Mouse (Mus musculus) T-cell, adult 2 months (primary cell): ENCODE data around the gene Spn.

Experiments used
- DNase-seq: peaks from one replicate; pipeline ENCODE4 v3.0.0; 2022; ENCODE audit warnings: low spot score

The Spn gene

GRCm38 (mm10) chr7:127137262-127138017 lies at the start of gene Spn:
Gene Spn, minus strand, starts transcription at chr7:127137823.
- DNase-seq = peak; percentile 80

DNA sequence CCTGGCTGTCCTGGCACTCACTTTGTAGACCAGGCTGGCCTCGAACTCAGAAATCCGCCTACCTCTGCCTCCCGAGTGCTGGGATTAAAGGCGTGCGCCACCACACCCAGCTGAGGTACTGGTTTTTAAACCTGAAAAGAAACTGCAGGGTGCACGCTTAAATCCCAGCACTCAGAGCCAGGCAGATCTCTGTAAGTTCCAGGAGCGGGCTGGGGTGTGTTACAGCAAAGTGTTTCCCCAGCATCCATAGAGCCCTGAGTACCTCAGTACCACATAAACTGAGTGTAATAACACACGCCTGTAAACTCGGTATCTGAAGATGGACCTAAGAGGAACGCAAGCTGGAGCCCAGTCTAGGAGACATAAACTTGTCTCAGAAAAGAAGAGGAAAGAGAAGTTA lies 49.7 kb upstream of the Spn start:
- DNase-seq = no peak

GRCm38 (mm10) chr7:127185601-127186000 lies 48.0 kb upstream of the Spn start:
- DNase-seq = peak; percentile 32

DNA sequence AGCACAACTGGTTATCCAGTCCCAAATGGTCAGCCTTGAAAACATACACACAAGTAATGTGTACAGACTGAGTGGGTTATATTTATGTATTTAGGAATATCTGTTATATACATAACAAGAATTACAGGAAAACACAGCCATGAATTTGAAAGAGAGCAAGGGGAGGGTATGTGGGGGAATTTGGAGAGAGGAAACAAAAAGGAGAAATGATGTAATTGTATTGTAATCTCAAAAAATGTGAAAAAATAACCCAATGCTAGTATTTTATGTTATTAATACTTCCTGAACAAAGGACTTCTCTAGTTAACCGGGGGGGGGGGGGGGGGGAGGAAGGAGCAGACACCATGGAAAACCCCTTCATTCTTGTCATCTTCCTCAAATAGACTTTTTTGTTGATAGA lies 47.1 kb upstream of the Spn start:
- DNase-seq = no peak

DNA sequence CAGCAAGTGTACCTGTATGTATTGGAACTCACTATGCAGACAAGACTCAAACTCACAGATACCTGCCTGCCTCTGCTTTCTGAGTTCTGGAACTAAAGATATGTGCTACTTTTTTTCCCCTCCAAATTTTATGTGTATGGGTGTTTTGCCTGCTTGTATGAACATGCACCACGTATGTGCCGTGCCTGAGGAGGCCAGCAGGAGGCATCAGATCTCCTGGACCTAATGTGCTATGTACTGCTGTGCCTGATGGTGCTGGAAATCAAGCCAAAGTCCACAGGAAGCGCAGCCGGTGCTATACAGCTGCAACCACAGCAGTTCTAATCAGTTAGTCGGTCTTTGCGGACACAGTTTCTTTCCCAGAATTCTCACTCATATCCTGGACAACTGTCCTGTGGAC lies 46.2 kb upstream of the Spn start:
- peak; percentile 27 for DNase-seq

DNA sequence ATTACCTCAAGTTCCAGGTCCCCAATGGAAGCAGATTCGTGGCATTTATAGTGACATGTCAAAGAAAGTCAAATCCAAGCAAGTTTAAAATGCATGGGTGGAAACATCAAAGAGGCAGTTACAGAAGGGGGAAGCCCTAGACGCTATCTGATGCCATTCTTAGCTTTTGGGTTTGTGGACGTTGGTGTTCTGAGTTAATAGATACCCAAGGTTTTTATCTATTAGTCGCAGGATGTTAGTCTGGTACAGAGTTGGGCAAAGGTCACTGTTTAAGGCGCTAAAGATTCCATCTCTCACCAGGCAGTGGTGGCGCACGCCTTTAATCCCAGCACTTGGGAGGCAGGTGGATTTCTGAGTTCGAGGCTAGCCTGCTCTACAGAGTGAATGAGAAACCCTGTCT lies 45.7 kb upstream of the Spn start:
- DNase-seq = no peak

DNA sequence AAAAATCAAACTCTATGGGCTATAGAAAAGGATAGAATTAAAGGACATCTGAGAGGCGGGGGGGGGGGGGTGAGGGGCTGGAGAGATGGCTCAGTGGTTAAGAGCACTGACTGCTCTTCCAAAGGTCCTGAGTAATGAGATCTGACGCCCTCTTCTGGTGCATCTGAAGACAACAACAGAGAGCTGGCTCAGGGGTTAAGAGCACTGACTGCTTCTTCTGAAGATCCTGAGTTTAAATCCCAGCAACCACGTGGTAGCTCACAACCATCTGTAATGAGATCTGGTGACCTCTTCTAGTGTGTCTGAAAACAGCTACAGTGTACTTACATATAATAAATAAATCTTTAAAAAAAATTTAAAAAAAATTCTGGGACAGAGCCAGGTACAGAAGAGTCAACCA lies 44.1 kb upstream of the Spn start:
- DNase-seq = peak; percentile 39

DNA sequence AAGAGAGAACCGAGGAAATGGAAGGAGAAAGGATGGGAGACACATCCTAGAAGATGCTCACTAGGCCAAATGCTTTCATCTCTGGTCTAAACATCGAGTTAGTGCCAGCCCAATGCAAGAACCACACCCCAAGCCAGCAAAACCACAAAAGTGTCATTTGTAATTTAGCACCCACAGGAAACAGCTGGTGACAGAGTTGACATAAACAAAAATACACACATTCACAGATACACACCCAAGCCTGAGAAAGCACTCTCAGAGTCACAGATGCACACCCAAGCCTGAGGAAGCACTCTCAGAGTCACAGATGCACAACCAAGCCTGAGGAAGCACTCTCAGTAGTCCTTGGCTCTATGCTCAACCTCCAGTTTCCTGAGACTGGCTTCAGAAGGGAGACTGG lies 43.2 kb upstream of the Spn start:
- DNase-seq = peak; percentile 81

GRCm38 (mm10) chr7:127176937-127177336 lies 39.3 kb upstream of the Spn start:
- DNase-seq = no peak

- peak; percentile 37 for DNase-seq
Measured at GRCm38 (mm10) chr7:127166501-127166900, 28.9 kb upstream of the Spn start.

GRCm38 (mm10) chr7:127165607-127166493 lies 28.2 kb upstream of the Spn start:
- peak; percentile 7 for DNase-seq

DNA sequence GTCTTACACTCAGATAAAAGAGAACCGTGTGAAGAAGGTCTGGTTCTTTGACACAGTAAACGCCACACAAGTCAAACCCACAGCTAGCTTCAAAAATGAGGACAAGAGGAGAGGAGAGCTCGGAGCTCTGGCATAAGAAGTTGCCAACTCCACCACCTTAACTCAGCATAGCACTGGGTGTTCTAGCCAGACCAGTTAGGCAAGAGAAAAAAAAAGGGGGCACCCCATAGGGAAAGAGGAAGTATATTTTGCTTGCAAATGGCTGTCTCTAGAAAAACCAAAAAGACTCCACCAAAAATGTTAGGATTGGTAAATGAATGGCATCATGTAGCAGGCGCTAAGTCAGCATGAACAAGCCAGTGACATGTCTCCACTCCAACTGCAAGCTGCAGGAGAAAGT lies 26.4 kb upstream of the Spn start:
- DNase-seq = no peak

DNA sequence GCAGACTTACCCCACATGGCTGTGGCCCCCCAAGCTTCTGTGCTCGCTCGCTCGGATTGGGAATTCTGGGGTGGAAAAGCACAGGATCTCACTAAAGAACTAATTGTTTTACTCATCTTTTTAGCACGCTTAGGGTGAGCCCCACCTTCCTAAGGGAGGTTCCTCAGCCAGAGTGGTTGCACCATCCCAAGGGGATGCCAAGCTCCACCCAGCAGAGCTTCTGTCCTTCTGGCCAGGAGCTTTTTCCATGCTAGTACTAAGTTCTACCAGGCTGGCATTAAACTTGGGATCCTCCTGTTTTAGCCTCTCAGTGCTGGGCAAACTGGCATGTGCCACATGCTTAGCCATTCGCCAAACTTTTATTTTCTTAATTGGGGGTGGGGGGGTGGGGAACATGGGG lies 24.9 kb upstream of the Spn start:
- DNase-seq = no peak

GRCm38 (mm10) chr7:127157548-127157947 lies 19.9 kb upstream of the Spn start:
- DNase-seq = no peak

DNA sequence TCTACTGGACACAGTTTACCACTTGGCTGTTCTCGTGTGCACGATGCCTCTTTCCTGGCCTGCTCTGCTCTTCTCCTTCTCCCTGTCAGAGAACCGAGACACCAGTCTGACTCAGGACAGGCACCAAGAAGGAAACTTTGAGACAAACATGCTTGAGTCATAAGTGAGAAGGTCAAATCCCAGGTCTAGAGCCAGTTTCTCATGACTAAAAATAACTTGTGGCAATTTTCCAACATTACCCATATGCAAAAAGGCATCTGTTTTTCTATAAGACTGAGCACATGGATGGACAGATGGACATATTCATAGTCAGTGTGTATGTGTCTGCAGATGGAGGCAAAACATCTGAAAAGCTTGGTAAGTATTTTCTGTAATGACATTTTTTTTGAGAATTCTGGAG lies 15.9 kb upstream of the Spn start:
- DNase-seq = no peak

- no peak for DNase-seq
Measured at GRCm38 (mm10) chr7:127152464-127152863, 14.8 kb upstream of the Spn start.

- DNase-seq = no peak
Measured at GRCm38 (mm10) chr7:127147901-127148300, 10.3 kb upstream of the Spn start.

DNA sequence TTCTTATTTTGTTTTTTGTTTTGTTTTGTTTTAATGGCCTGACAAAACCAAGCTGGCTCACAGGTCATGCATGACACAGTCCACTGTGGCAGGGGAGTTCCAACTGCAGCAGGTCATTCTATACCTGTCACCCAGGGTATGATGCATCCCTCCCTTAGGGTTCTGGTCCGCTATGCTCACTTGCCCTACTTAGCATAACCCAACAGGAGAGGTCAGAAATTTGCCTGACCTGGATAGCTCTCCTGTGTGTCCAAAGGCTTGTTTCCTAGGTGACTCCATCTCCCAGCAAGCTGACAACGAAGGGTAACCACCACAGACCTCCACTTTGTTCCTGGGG lies 8.6 kb upstream of the Spn start:
- no peak for DNase-seq

GRCm38 (mm10) chr7:127145387-127146266 lies 8.0 kb upstream of the Spn start:
- DNase-seq = no peak

- peak; percentile 83 for DNase-seq
Measured at GRCm38 (mm10) chr7:127144412-127144811, 6.8 kb upstream of the Spn start.

GRCm38 (mm10) chr7:127142666-127143065 lies 5.0 kb upstream of the Spn start:
- DNase-seq = no peak

GRCm38 (mm10) chr7:127142214-127142613 lies 4.6 kb upstream of the Spn start:
- DNase-seq = no peak
